10 mouse cellular contexts compared by ENCODE assay signal in the genomic region with DNA sequence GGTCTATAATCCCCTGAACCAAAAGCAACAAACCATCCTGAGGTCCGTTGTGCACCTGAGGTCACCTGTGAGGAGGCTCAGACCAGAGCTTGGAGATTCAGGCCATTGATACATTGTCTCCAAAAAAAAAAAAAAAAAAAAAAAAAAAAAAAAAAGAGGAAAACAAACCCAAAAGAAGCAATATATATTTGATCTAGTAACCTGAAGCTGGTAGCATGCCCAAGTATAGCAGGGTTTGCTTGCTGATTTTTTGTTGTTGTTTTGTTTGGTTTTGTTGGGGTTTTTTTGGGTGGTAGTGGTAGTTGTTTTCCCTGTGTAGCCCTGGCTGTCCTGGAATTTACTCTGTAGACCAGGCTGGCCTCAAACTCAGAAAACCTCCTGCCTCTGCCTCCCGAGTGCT. TPM values are rescaled to one million over a fixed set of nuclear protein-coding genes. Genes with fewer than 3 reads are reported as not detected.
DNase-seq lines count a peak whose midpoint lies in the region; ATAC-seq and TF ChIP-seq lines count a peak whose summit lies in the region.
"Had no signal": no experiment of that assay in that cellular context is flagged by ENCODE, and none has a peak within 500 bp of the region (broad histone marks: within the 10 kb centered on the region; RNA-seq: fewer than 3 reads in every experiment).

No protein-coding gene starts in this region.

- H3K4me1 ChIP-seq in lung, embryonic 14.5 days (ENCODE audit: insufficient read depth): 0 out of 2 replicates have a peak, but pooled peaks cover 3% of the 10 kb centered on the region
- H3K4me1 ChIP-seq in embryonic facial prominence, embryonic 12.5 days: 0 out of 2 replicates have a peak, but pooled peaks cover 5% of the 10 kb centered on the region
- H3K4me1 ChIP-seq in hindbrain, embryonic 15.5 days (replicated peaks): peaks cover 5% of the 10 kb centered on the region
- no peaks in the 10 kb centered on the region for H3K4me1 ChIP-seq in midbrain, embryonic 14.5 days (ENCODE audit: control insufficient read depth, insufficient read depth, low read length)

- peak overlapping the region; percentile 65 for H3K4me3 ChIP-seq in lung, embryonic 14.5 days (ENCODE audit: low read depth, low read length)
- peak overlapping the region; percentile 73 for H3K4me3 ChIP-seq in embryonic facial prominence, embryonic 12.5 days
- H3K4me3 ChIP-seq in hindbrain, embryonic 15.5 days: 0 out of 2 replicates have a peak overlapping the region, but pooled peaks have one; percentile 5
- H3K4me3 ChIP-seq in midbrain, embryonic 14.5 days (replicated peaks; ENCODE audit: low read depth, low read length): no peak overlapping the region

- H3K27me3 ChIP-seq in lung, embryonic 14.5 days (ENCODE audit: insufficient read depth, low read length): no peaks in the 10 kb centered on the region
- no peaks in the 10 kb centered on the region for H3K27me3 ChIP-seq in embryonic facial prominence, embryonic 12.5 days
- H3K27me3 ChIP-seq in hindbrain, embryonic 15.5 days: no peaks in the 10 kb centered on the region
- H3K27me3 ChIP-seq in midbrain, embryonic 14.5 days (ENCODE audit: control insufficient read depth, insufficient read depth, low read length): no peaks in the 10 kb centered on the region

- H3K9ac ChIP-seq in lung, embryonic 14.5 days: peak overlapping the region; percentile 70
- no peak overlapping the region for H3K9ac ChIP-seq in embryonic facial prominence, embryonic 12.5 days
- no peak overlapping the region for H3K9ac ChIP-seq in hindbrain, embryonic 15.5 days
- H3K9ac ChIP-seq in midbrain, embryonic 14.5 days (replicated peaks; ENCODE audit: low read length): no peak overlapping the region

- peak overlapping the region; percentile 64 for H3K4me2 ChIP-seq in lung, embryonic 14.5 days
- peak overlapping the region; percentile 65 for H3K4me2 ChIP-seq in embryonic facial prominence, embryonic 12.5 days (replicated peaks)
- H3K4me2 ChIP-seq in hindbrain, embryonic 15.5 days: peak overlapping the region; percentile 28; the same call in 1 of the 2 replicates
- H3K4me2 ChIP-seq in midbrain, embryonic 14.5 days (ENCODE audit: low read length): peak overlapping the region; percentile 7; the same call in 1 of the 2 replicates

- H3K9me3 ChIP-seq in lung, embryonic 14.5 days (ENCODE audit: low read depth, low read length): no peaks in the 10 kb centered on the region
- H3K9me3 ChIP-seq in embryonic facial prominence, embryonic 12.5 days: no peaks in the 10 kb centered on the region
- H3K9me3 ChIP-seq in hindbrain, embryonic 15.5 days: no peaks in the 10 kb centered on the region
- H3K9me3 ChIP-seq in midbrain, embryonic 14.5 days (ENCODE audit: control insufficient read depth, low read length): no peaks in the 10 kb centered on the region

- no peak for TF ChIP-seq CTCF in lung, embryonic 14.5 days (IDR thresholded peaks at IDR 0.05; ENCODE audit: low read depth)

- DNase-seq in lung, embryonic 14.5 days: no peak
- DNase-seq in lung, postnatal 25 days (ENCODE audit: low spot score): no peak
- DNase-seq in midbrain, embryonic 14.5 days: no peak
- no peak for DNase-seq in Muller cell, postnatal 12 days (ENCODE audit: inconsistent ontology term)
- DNase-seq in urinary bladder, postnatal 4 days (ENCODE audit: low spot score in 2 of 2): no peak
- DNase-seq in embryo, embryonic 10.5 days (ENCODE audit: low spot score): no peak
- DNase-seq: cerebellum, adult 9-10 months; heart, adult 11 months had no signal

- H3K36me3 ChIP-seq in lung, embryonic 14.5 days (ENCODE audit: insufficient read depth): peaks cover 17% of the 10 kb centered on the region
- H3K36me3 ChIP-seq in embryonic facial prominence, embryonic 12.5 days: peaks cover 12% of the 10 kb centered on the region; the same call in 1 of the 2 replicates
- H3K36me3 ChIP-seq in hindbrain, embryonic 15.5 days: no peaks in the 10 kb centered on the region
- no peaks in the 10 kb centered on the region for H3K36me3 ChIP-seq in midbrain, embryonic 14.5 days (ENCODE audit: control insufficient read depth, insufficient read depth, low read length)

- no peak for ATAC-seq in lung, embryonic 14.5 days (ENCODE audit: insufficient read depth)
- no peak for ATAC-seq in embryonic facial prominence, embryonic 12.5 days (ENCODE audit: insufficient number of reproducible peaks, insufficient read depth, low FRiP score, low TSS enrichment)
- ATAC-seq in hindbrain, embryonic 15.5 days (ENCODE audit: low FRiP score, low read depth): no peak
- ATAC-seq in midbrain, embryonic 14.5 days (ENCODE audit: low FRiP score, low TSS enrichment): no peak

- WGBS in lung, embryonic 14.5 days: 63% methylated on average over 2 of the region's 2 CpGs
- WGBS in embryonic facial prominence, embryonic 12.5 days: 72% methylated on average over 2 of the region's 2 CpGs
- 76% methylated on average over 2 of the region's 2 CpGs for WGBS in hindbrain, embryonic 15.5 days
- WGBS in midbrain, embryonic 14.5 days: 72% methylated on average over 2 of the region's 2 CpGs

- H3K27ac ChIP-seq in lung, embryonic 14.5 days (ENCODE audit: low read depth): no peak overlapping the region
- no peak overlapping the region for H3K27ac ChIP-seq in embryonic facial prominence, embryonic 12.5 days
- no peak overlapping the region for H3K27ac ChIP-seq in hindbrain, embryonic 15.5 days (replicated peaks)
- no peak overlapping the region for H3K27ac ChIP-seq in midbrain, embryonic 14.5 days (replicated peaks; ENCODE audit: low read depth, low read length)

RNA-seq across cellular contexts. Expression of gene Kifc5b, which starts 1.5 kb away (rescaled TPM):
- 6.3 and 9.6 TPM in 2 replicates for polyA plus RNA-seq in lung, embryonic 14.5 days (2014; fragmentation: Nextera tagmentation; extraction: Ambion mirVana)
- 7.9 and 9.7 TPM in 2 replicates for polyA plus RNA-seq in embryonic facial prominence, embryonic 12.5 days (2016; fragmentation: Nextera tagmentation; extraction: Ambion mirVana)
- polyA plus RNA-seq in hindbrain, embryonic 15.5 days (2015; fragmentation: Nextera tagmentation; extraction: Ambion mirVana): 3.4 and 3.7 TPM in 2 replicates
- polyA plus RNA-seq in midbrain, embryonic 14.5 days (2014; fragmentation: Nextera tagmentation; extraction: Ambion mirVana): 1.2 and 2.3 TPM in 2 replicates

RNA-seq across cellular contexts. Expression of gene Phf1, which starts 14.5 kb away (rescaled TPM):
- polyA plus RNA-seq in lung, embryonic 14.5 days (2014; fragmentation: Nextera tagmentation; extraction: Ambion mirVana): 5.1 and 7.5 TPM in 2 replicates
- polyA plus RNA-seq in embryonic facial prominence, embryonic 12.5 days (2016; fragmentation: Nextera tagmentation; extraction: Ambion mirVana): 13.9 and 17.1 TPM in 2 replicates
- 32.3 and 34.7 TPM in 2 replicates for polyA plus RNA-seq in hindbrain, embryonic 15.5 days (2015; fragmentation: Nextera tagmentation; extraction: Ambion mirVana)
- polyA plus RNA-seq in midbrain, embryonic 14.5 days (2014; fragmentation: Nextera tagmentation; extraction: Ambion mirVana): 18.2 and 24.0 TPM in 2 replicates

RNA-seq across cellular contexts. Expression of gene Cuta, which starts 21.0 kb away (rescaled TPM):
- 163 TPM in 2 replicates for polyA plus RNA-seq in lung, embryonic 14.5 days (2014; fragmentation: Nextera tagmentation; extraction: Ambion mirVana)
- 172 and 174 TPM in 2 replicates for polyA plus RNA-seq in embryonic facial prominence, embryonic 12.5 days (2016; fragmentation: Nextera tagmentation; extraction: Ambion mirVana)
- 134 and 138 TPM in 2 replicates for polyA plus RNA-seq in hindbrain, embryonic 15.5 days (2015; fragmentation: Nextera tagmentation; extraction: Ambion mirVana)
- 99.2 and 108 TPM in 2 replicates for polyA plus RNA-seq in midbrain, embryonic 14.5 days (2014; fragmentation: Nextera tagmentation; extraction: Ambion mirVana)

RNA-seq across cellular contexts. Expression of gene Syngap1, which starts 22.7 kb away (rescaled TPM):
- polyA plus RNA-seq in lung, embryonic 14.5 days (2014; fragmentation: Nextera tagmentation; extraction: Ambion mirVana): 1.8 and 2.0 TPM in 2 replicates
- polyA plus RNA-seq in embryonic facial prominence, embryonic 12.5 days (2016; fragmentation: Nextera tagmentation; extraction: Ambion mirVana): 2.5 and 4.0 TPM in 2 replicates
- 4.7 and 5.1 TPM in 2 replicates for polyA plus RNA-seq in hindbrain, embryonic 15.5 days (2015; fragmentation: Nextera tagmentation; extraction: Ambion mirVana)
- 5.5 and 9.7 TPM in 2 replicates for polyA plus RNA-seq in midbrain, embryonic 14.5 days (2014; fragmentation: Nextera tagmentation; extraction: Ambion mirVana)

RNA-seq across cellular contexts. Expression of gene Zbtb9, which starts 54.6 kb away (rescaled TPM):
- 13.3 TPM in 2 replicates for polyA plus RNA-seq in lung, embryonic 14.5 days (2014; fragmentation: Nextera tagmentation; extraction: Ambion mirVana)
- 16.1 and 17.1 TPM in 2 replicates for polyA plus RNA-seq in embryonic facial prominence, embryonic 12.5 days (2016; fragmentation: Nextera tagmentation; extraction: Ambion mirVana)
- 14.6 and 14.7 TPM in 2 replicates for polyA plus RNA-seq in hindbrain, embryonic 15.5 days (2015; fragmentation: Nextera tagmentation; extraction: Ambion mirVana)
- polyA plus RNA-seq in midbrain, embryonic 14.5 days (2014; fragmentation: Nextera tagmentation; extraction: Ambion mirVana): 8.7 and 11.3 TPM in 2 replicates

Comparison
In these comparisons a context has a peak if more than half of its experiments do, and no peak if none do; other contexts are left out.
1. H3K4me2 ChIP-seq: peak in every context shown above with its lines; median percentile 65 in embryonic facial prominence, embryonic 12.5 days; 64 in lung, embryonic 14.5 days; 28 in hindbrain, embryonic 15.5 days; 7 in midbrain, embryonic 14.5 days.